Mouse (Mus musculus): Measurements from ENCODE around the gene H2-Ab1. TPM values are rescaled to one million over a fixed set of nuclear protein-coding genes. Genes with fewer than 3 reads are reported as not detected.

H2-Ab1 gene
- 1,000 to 10,000 TPM; 2,645 to 2,891 TPM for total RNA-seq (2023)

DNA sequence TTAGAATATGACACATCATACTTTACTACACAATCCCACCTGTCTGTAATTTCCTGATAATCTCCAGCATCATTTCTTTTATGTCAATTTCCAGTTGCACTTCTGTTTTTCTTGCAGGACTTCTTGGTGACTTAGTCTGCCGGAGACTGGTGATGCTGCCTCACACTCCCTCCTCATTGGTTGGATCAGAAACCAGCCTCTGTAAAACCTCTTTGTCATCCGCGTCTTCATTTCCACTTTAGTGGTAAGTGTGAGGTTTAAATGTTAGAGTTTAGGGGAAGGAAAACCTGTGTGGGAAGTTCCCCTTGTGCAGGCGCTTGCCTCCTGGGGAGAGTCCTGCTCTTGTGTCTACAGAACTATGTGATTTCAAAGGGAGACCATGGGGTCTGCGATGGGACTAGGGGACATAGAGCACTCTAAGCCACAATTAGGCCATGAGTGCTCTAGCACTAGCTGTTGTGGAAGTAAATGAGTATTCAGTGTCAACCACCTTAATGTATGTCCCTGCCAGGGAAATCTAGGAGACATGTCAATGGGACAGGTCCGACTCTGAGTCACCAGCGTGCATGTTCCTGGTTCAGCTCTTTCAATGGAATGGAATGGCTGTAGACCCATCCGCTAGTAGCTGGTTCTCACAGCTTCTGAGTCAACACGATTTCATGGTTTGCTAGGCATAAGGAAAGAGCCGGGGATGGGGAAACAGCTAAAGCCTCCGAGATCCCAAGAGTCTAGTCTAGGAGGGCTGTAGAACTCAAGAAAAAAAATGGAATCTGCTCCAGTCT is at the start of gene H2-Ab1:
TSS of gene H2-Ab1 (plus strand) at position 96 of the 782 bp plus-strand sequence.

DNA sequence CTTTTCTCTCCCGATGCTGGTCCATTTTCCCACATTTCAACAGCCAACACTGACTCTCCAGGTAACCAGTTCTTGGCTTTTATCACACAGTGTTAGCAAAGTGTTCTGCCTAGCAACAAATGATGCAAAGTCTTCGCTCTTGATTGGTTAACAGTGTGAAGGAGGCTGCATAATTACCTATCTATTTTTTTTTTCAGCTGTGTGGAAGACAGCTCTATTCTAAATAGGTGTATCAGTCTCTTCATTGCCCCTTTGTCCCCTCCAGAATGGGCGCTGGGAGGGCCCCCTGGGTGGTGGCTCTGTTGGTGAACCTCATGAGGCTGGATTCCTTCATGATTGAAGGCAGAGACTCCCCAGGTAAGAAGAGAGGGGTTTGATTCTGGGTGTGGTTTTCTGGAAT is 18.8 kb upstream of the H2-Ab1 start, which contains the start of gene H2-Ob:
TSS of gene H2-Ob (plus strand) at position 198 of the 400 bp plus-strand sequence.

DNA sequence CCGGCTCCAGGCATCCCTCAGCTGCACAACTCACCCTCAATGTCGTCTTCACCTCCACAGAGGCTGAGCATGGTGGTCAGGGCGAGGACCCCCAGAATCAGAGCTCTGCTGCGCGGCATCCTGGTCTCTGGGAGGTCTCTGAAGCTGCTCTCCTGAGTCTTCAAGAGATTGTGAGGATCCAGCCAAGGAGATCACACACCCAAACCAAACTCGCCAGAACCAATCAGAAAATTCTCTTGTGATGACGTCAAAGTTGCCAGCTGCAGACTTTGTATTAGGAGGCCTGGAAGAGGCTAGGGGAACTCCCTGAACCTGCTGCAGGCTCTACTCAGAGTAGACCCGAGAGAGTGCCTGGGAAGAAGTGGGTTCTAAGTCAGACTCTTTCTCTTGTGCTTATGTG is 30.2 kb downstream of the H2-Ab1 start, which contains the start of gene H2-Aa:
TSS of gene H2-Aa (minus strand) at position 176 of the 400 bp plus-strand sequence.

DNA sequence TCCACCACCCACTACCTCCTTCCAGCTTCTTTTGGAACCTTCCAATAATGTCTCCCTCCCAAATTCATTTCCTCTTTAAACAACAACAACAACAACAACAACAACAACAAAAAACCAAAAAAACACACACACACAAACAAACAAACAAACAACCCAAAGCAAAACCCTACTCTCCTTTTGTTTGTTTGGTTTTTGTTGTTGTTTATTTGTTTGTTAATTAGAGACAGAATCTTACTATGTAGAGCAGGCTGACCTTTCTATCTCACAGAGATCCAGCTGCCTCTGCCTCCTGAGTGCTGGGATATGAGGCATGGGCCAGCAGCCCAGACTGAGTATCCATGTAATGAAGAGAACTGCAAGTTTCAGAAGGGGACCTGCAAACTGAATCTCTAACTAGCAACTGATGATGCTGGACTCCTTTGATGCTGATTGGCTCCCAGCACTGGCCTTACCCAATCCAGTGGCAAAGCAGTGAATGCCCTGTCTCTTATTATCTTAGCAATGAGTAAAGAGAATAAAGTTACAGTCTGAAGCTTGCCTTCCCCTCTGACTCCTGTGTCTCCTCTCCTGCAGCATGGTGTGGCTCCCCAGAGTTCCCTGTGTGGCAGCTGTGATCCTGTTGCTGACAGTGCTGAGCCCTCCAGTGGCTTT is 48.0 kb downstream of the H2-Ab1 start, which contains the start of gene H2-Eb1:
TSS of gene H2-Eb1 (plus strand) at position 488 of the 651 bp plus-strand sequence.

Other genes with a start within 250 kb of the H2-Ab1 start
- 10 to 100 TPM; 31.1 to 31.8 TPM for gene Ring1, start 233.0 kb upstream of the H2-Ab1 start, total RNA-seq (2023)
- gene H2-Ke6, start 229.6 kb upstream of the H2-Ab1 start, total RNA-seq (2023) = 10 to 100 TPM; 58.7 to 60.7 TPM
- gene Slc39a7, start 226.0 kb upstream of the H2-Ab1 start, total RNA-seq (2023) = 100 to 1,000 TPM; 102 to 104 TPM
- 100 to 1,000 TPM; 100 to 103 TPM for gene Rxrb, start 225.9 kb upstream of the H2-Ab1 start, total RNA-seq (2023)
- gene Col11a2, start 218.3 kb upstream of the H2-Ab1 start, total RNA-seq (2023) = 1 to 10 TPM; 3.1 to 6.2 TPM
- gene H2-Oa, start 165.3 kb upstream of the H2-Ab1 start, total RNA-seq (2023) = 10 to 100 TPM; 12.2 to 18.9 TPM
- gene H2-DMa, start 138.1 kb upstream of the H2-Ab1 start, total RNA-seq (2023) = 100 to 1,000 TPM; 345 to 355 TPM
- 100 to 1,000 TPM; 367 to 380 TPM for gene Brd2, start 135.1 kb upstream of the H2-Ab1 start, total RNA-seq (2023)
- 10 to 100 TPM; 88.6 to 96.9 TPM for gene H2-DMb2, start 114.4 kb upstream of the H2-Ab1 start, total RNA-seq (2023)
- 100 to 1,000 TPM; 301 to 308 TPM for gene H2-DMb1, start 104.6 kb upstream of the H2-Ab1 start, total RNA-seq (2023)
- 10 to 100 TPM; 93.6 to 93.9 TPM for gene Tap1, start 70.1 kb upstream of the H2-Ab1 start, total RNA-seq (2023)
- gene Psmb9, start 69.9 kb upstream of the H2-Ab1 start, total RNA-seq (2023) = 100 to 1,000 TPM in 1 of 2 experiments, 10 to 100 TPM in 1; 88.7 to 100 TPM
- gene Psmb8, start 60.0 kb upstream of the H2-Ab1 start, total RNA-seq (2023) = 100 to 1,000 TPM; 199 to 211 TPM
- 10 to 100 TPM; 71.7 to 73.7 TPM for gene Tap2, start 54.2 kb upstream of the H2-Ab1 start, total RNA-seq (2023)
- 10 to 100 TPM; 17.9 to 22.0 TPM for gene H2-Ob, start 18.8 kb upstream of the H2-Ab1 start, total RNA-seq (2023)
- 1,000 to 10,000 TPM; 2,348 to 2,964 TPM for gene H2-Aa, start 30.1 kb downstream of the H2-Ab1 start, total RNA-seq (2023)
- gene H2-Eb1, start 48.2 kb downstream of the H2-Ab1 start, total RNA-seq (2023) = 1,000 to 10,000 TPM; 1,510 to 1,965 TPM
- 1 to 10 TPM; 2.3 TPM for gene H2-Eb2, start 68.0 kb downstream of the H2-Ab1 start, total RNA-seq (2023)
- gene Btnl2, start 97.1 kb downstream of the H2-Ab1 start, total RNA-seq (2023) = 1 to 10 TPM; 3.3 to 3.8 TPM
- under 1 TPM; 0.45 to 0.58 TPM for gene Btnl1, start 119.4 kb downstream of the H2-Ab1 start, total RNA-seq (2023)
- gene BC051142, start 141.1 kb downstream of the H2-Ab1 start, total RNA-seq (2023) = 1 to 10 TPM in 1 of 2 experiments, not detected in 1; 1.3 TPM
- 1 to 10 TPM; 2.7 to 3.6 TPM for gene Btnl4, start 219.6 kb downstream of the H2-Ab1 start, total RNA-seq (2023)